Mouse (Mus musculus) forebrain, embryonic 14.5 days (tissue): Measurements from ENCODE around the gene Olfm2. TPM values are rescaled to one million over a fixed set of nuclear protein-coding genes. Genes with fewer than 3 reads are reported as not detected.

ENCODE experiments used
- ATAC-seq: fragments of 200-750 bp; cut with Nextera tagmentation; 2 replicates; pipeline ENCODE4 v1.8.0; 2017; ENCODE audit warnings: mild to moderate bottlenecking, moderate library complexity
- DNase-seq: peaks from one replicate; pipeline ENCODE4 v3.0.0-alpha.2; 2015; ENCODE audit warnings: low spot score
- H3K27ac ChIP-seq: fragments of 300-500 bp; sonication (generic); 2 replicates; pipeline ENCODE4 v1.5.1; 2014; ENCODE audit warnings: low read depth, mild to moderate bottlenecking, control low read depth, low read length, moderate library complexity
- H3K27me3 ChIP-seq: fragments of 300-500 bp; sonication (generic); replicated peaks from 2 replicates; pipeline ENCODE4 v1.6.1; 2014; ENCODE audit warnings: low read length, control low read depth, mixed read lengths; ENCODE audit not compliant: control insufficient read depth, insufficient read depth
- H3K36me3 ChIP-seq: fragments of 300-500 bp; sonication (generic); 2 replicates; pipeline ENCODE4 v1.6.1; 2014; ENCODE audit warnings: low read length, control low read depth; ENCODE audit not compliant: control insufficient read depth, insufficient read depth
- H3K4me1 ChIP-seq: fragments of 300-500 bp; sonication (generic); 2 replicates; pipeline ENCODE4 v1.6.1; 2014; ENCODE audit warnings: antibody characterized with exemption, low read length, control low read depth; ENCODE audit not compliant: control insufficient read depth, insufficient read depth
- H3K4me2 ChIP-seq: fragments of 300-500 bp; sonication (generic); 2 replicates; pipeline ENCODE4 v1.6.1; 2014; ENCODE audit warnings: mild to moderate bottlenecking, control low read depth, low read length
- H3K4me3 ChIP-seq: fragments of 300-500 bp; sonication (generic); 2 replicates; pipeline ENCODE4 v1.5.1; 2014; ENCODE audit warnings: low read depth, low read length, control low read depth
- H3K9ac ChIP-seq: fragments of 300-500 bp; sonication (generic); 2 replicates; pipeline ENCODE4 v1.6.1; 2014; ENCODE audit warnings: mild to moderate bottlenecking, low read length, control low read depth, moderate library complexity
- H3K9me3 ChIP-seq: fragments of 300-500 bp; sonication (generic); replicated peaks from 2 replicates; pipeline ENCODE4 v1.6.1; 2016; ENCODE audit warnings: low read length, control low read depth, mixed read lengths; ENCODE audit not compliant: control insufficient read depth
- WGBS: fragments of 180-500 bp; shearing (Covaris S2); extraction: QIAGEN DNeasy Blood & Tissue Kit; methylation state at CpG from one replicate; pipeline ENCODE4 v1.1.7; 2014; 5-methylcytosine and 5-hydroxymethylcytosine counted together
- polyA plus RNA-seq: library from polyadenylated mRNA; unstranded; fragments of >200 nt; fragmentation: Nextera tagmentation; extraction: Ambion mirVana; gene quantifications from 2 replicates; pipeline ENCODE4 v1.2.1, GENCODE M21; 2014

Gene Olfm2
- polyA plus RNA-seq, 1 experiment from 2014 or later, result 88.7 TPM

- H3K36me3 ChIP-seq, result no peaks in the 10 kb centered on the region
- H3K4me1 ChIP-seq, result peaks cover 9% of the 10 kb centered on the region
- no peak overlapping the region for H3K4me2 ChIP-seq
- ATAC-seq, result peak; percentile 18; the same call in 1 of the 2 replicates
- 15% methylated on average over 9 of the region's 9 CpGs for WGBS
- peak overlapping the region; percentile 65; the same call in 1 of the 2 replicates for H3K27ac ChIP-seq
- no peaks in the 10 kb centered on the region for H3K27me3 ChIP-seq
- H3K4me3 ChIP-seq, result no peak overlapping the region
- no peaks in the 10 kb centered on the region for H3K9me3 ChIP-seq
- H3K9ac ChIP-seq, result no peak overlapping the region
- DNase-seq, result peak; percentile 74
Observed at GRCm38 (mm10) chr9:20680378-20680958, 65.7 kb downstream of the Olfm2 start.

GRCm38 (mm10) chr9:20677892-20678291 is 68.3 kb downstream of the Olfm2 start:
- Histone ChIP-seq H3K36me3 (no peaks in the 10 kb centered on the region), H3K4me2 (no peak overlapping the region), H3K4me3 (no peak overlapping the region), H3K9me3 (no peaks in the 10 kb centered on the region), H3K4me1 (peaks cover 9% of the 10 kb centered on the region; the same call in 1 of the 2 replicates), H3K27ac (no peak overlapping the region), H3K27me3 (no peaks in the 10 kb centered on the region), H3K9ac (no peak overlapping the region)
- 73% methylated on average over 12 of the region's 12 CpGs for WGBS
- ATAC-seq, result no peak
- DNase-seq, result no peak

GRCm38 (mm10) chr9:20672047-20672446 is 74.1 kb downstream of the Olfm2 start:
- 81% methylated on average over 16 of the region's 16 CpGs for whole genome bisulfite sequencing
- Histone ChIP-seq H3K4me1 (no peaks in the 10 kb centered on the region), H3K9me3 (no peaks in the 10 kb centered on the region), H3K27me3 (no peaks in the 10 kb centered on the region), H3K9ac (no peak overlapping the region), H3K36me3 (0 out of 2 replicates have a peak, but pooled peaks cover 5% of the 10 kb centered on the region), H3K4me3 (no peak overlapping the region), H3K27ac (no peak overlapping the region), H3K4me2 (no peak overlapping the region)
- no peak for ATAC-seq
- no peak for DNase-seq

- H3K4me3 ChIP-seq, result no peak overlapping the region
- DNase-seq (no peak), ATAC-seq (no peak)
- no peak overlapping the region for H3K9ac ChIP-seq
- H3K36me3 ChIP-seq, result peaks cover 23% of the 10 kb centered on the region
- H3K4me1 ChIP-seq, result peaks cover 25% of the 10 kb centered on the region
- H3K9me3 ChIP-seq, result no peaks in the 10 kb centered on the region
- H3K27me3 ChIP-seq, result no peaks in the 10 kb centered on the region
- 98% methylated on average over 22 of the region's 22 CpGs for WGBS
- no peak overlapping the region for H3K4me2 ChIP-seq
- no peak overlapping the region for H3K27ac ChIP-seq
Observed at GRCm38 (mm10) chr9:20668065-20668464, 78.1 kb downstream of the Olfm2 start.

- Histone ChIP-seq H3K9ac (no peak overlapping the region), H3K27me3 (no peaks in the 10 kb centered on the region), H3K4me2 (no peak overlapping the region), H3K4me1 (peaks cover 25% of the 10 kb centered on the region), H3K9me3 (no peaks in the 10 kb centered on the region), H3K4me3 (no peak overlapping the region), H3K36me3 (peaks cover 34% of the 10 kb centered on the region), H3K27ac (no peak overlapping the region; the same call in 1 of the 2 replicates)
- ATAC-seq, result no peak
- DNase-seq, result no peak
- 10% methylated on average over 7 of the region's 7 CpGs for WGBS
Observed at GRCm38 (mm10) chr9:20666510-20667034, 79.6 kb downstream of the Olfm2 start.

DNA sequence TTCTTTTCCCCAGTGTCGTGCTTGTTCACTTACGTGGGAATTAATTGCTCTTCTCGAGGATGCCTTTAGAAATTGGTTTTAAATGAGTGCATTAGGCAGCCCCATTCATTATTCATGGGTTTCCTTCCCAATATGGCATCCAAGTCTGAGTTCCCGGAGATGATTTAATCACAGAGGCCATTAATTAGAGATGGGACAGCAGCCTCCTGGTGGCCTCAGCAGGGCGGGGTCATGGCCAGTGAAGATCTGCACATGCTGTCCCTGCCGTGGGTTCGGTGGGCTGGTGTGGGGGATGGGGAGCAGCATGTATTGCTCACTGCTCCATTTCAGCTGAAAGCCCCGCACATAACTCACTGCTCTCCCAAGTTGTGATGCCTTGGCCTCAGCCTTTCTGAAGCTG is 80.2 kb downstream of the Olfm2 start:
- H3K27ac ChIP-seq, result peak overlapping the region; percentile 31
- ATAC-seq (peak; percentile 7; the same call in 1 of the 2 replicates), DNase-seq (peak; percentile 71)
- no peak overlapping the region for H3K4me3 ChIP-seq
- WGBS, result 5% methylated on average over 8 of the region's 8 CpGs
- H3K9ac ChIP-seq, result no peak overlapping the region
- H3K27me3 ChIP-seq, result no peaks in the 10 kb centered on the region
- no peak overlapping the region for H3K4me2 ChIP-seq
- H3K9me3 ChIP-seq, result no peaks in the 10 kb centered on the region
- H3K4me1 ChIP-seq, result peaks cover 25% of the 10 kb centered on the region
- H3K36me3 ChIP-seq, result peaks cover 36% of the 10 kb centered on the region

GRCm38 (mm10) chr9:20664982-20665637 is 81.0 kb downstream of the Olfm2 start:
- H3K27ac ChIP-seq, result peak overlapping the region; percentile 74
- H3K27me3 ChIP-seq, result no peaks in the 10 kb centered on the region
- H3K9me3 ChIP-seq, result no peaks in the 10 kb centered on the region
- no peak overlapping the region for H3K9ac ChIP-seq
- no peak overlapping the region for H3K4me3 ChIP-seq
- DNase-seq (no peak), ATAC-seq (no peak)
- H3K4me1 ChIP-seq, result peaks cover 25% of the 10 kb centered on the region
- WGBS, result 71% methylated on average over 5 of the region's 5 CpGs
- H3K4me2 ChIP-seq, result no peak overlapping the region
- H3K36me3 ChIP-seq, result peaks cover 41% of the 10 kb centered on the region

GRCm38 (mm10) chr9:20664366-20664765 is 81.8 kb downstream of the Olfm2 start:
- 54% methylated on average over 2 of the region's 2 CpGs for WGBS
- ATAC-seq, result peak; percentile 15
- peaks cover 25% of the 10 kb centered on the region for H3K4me1 ChIP-seq

DNA sequence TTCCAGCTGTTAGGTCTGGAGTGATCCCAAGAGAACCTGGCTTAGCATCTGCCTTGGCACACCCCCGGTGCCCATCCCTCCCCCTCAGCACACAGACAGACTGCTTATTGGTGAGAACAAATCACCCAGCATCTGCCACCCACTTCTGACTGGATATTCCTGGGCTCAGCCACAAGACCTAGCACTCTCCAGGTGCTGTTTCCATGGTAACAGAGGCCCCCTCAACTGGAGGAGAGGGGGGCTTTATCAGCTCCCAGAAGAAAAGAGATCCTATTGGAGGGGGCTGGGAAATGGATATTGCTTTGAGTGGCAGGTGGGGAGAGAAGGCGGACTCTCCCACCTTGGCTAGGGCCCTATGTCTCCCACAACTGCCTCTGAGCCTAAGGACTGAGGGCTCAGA is 82.2 kb downstream of the Olfm2 start:
- peaks cover 52% of the 10 kb centered on the region for H3K36me3 ChIP-seq
- no peak overlapping the region for H3K4me3 ChIP-seq
- 72% methylated on average over 2 of the region's 2 CpGs for WGBS
- H3K27ac ChIP-seq, result peak overlapping the region; percentile 74
- H3K27me3 ChIP-seq, result no peaks in the 10 kb centered on the region
- H3K4me1 ChIP-seq, result peaks cover 25% of the 10 kb centered on the region
- no peak overlapping the region for H3K4me2 ChIP-seq
- H3K9ac ChIP-seq, result 0 out of 2 replicates have a peak overlapping the region, but pooled peaks have one; percentile 21
- H3K9me3 ChIP-seq, result no peaks in the 10 kb centered on the region
- ATAC-seq (peak; percentile 65), DNase-seq (peak; percentile 78)

More at GRCm38 (mm10) chr9:20664366-20664765, 81.8 kb downstream of the Olfm2 start:
- H3K36me3 ChIP-seq, result peaks cover 48% of the 10 kb centered on the region
- H3K4me2 ChIP-seq, result no peak overlapping the region
- H3K4me3 ChIP-seq, result no peak overlapping the region
- no peaks in the 10 kb centered on the region for H3K9me3 ChIP-seq
- 0 out of 2 replicates have a peak overlapping the region, but pooled peaks have one; percentile 21 for H3K9ac ChIP-seq
- no peaks in the 10 kb centered on the region for H3K27me3 ChIP-seq
- peak; percentile 70 for DNase-seq
- peak overlapping the region; percentile 74 for H3K27ac ChIP-seq
